Mouse (Mus musculus): Measurements from ENCODE around the gene AC129217.1. TPM values are rescaled to one million over a fixed set of nuclear protein-coding genes. Genes with fewer than 3 reads are reported as not detected.

The AC129217.1 gene
- polyA plus RNA-seq, 1 experiment from 2014 or later, result not detected

DNA sequence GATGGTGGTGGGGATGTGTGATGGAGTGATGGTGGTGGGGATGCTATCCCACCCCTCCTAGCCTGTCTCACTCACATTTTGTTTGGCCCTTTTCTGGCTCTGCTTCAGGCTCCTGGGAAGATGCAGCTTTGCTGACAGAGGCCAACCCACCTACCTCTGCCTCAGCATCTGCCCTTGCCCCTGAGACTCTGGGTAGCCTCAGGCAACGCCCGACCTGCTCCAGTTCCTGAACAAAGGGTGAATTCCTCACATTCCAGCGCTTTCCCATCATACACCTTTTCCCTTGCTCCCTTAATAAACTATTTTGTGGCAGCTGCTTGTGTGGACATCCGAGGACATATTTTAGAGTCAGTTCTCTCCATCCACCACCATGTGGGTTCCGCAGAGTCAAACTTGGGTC lies 18.8 kb downstream of the AC129217.1 start:
- Histone ChIP-seq H3K4me1 (replicated peaks; ENCODE audit: control insufficient read depth, insufficient read depth, low read length) (peaks cover 7% of the 10 kb centered on the region; the same call in 1 of the 2 replicates), H3K27ac (ENCODE audit: low read depth) (no peak overlapping the region), H3K9me3 (ENCODE audit: control insufficient read depth, low read length) (no peaks in the 10 kb centered on the region), H3K36me3 (ENCODE audit: control insufficient read depth, insufficient read depth, low read length) (peaks cover 22% of the 10 kb centered on the region), H3K4me3 (ENCODE audit: low read depth, low read length) (no peak overlapping the region), H3K4me2 (ENCODE audit: low read length) (no peak overlapping the region), H3K27me3 (replicated peaks; ENCODE audit: control insufficient read depth, insufficient read depth, low read length) (no peaks in the 10 kb centered on the region), H3K9ac (ENCODE audit: low read length) (no peak overlapping the region)
- DNase-seq (ENCODE audit: low spot score) (no peak), ATAC-seq (replicated peaks; ENCODE audit: low FRiP score, low TSS enrichment, low read depth) (no peak)
- 65% methylated on average over 5 of the region's 5 CpGs for WGBS

DNA sequence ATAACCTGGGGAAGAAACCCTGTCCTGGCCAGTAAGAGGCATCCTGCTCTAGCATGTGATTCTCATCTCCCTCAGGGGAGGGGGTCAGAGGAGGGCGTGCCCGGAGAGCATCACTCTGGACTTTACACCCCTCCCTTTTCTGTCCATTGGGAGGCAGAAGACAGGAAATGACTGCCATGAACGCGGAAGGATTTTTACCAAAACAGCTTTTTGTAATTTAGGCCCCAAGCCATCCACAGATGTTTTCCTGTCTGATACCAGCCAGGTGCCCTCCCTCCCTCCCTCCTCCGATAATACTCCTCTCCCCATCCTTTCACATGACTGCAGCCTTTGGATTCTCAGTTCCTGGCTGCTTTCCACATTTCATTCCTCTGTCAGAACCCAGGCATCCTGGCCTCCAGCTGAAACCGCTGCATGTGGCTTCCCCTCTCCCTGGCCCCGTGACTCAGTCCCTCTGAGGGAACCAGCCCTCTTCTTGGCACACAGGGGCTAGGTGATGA lies 20.9 kb downstream of the AC129217.1 start, which contains the start of gene Lrrn4cl:
Gene Lrrn4cl (plus strand): TSS at position 367 of the 500 bp plus-strand sequence.
- no peaks in the 10 kb centered on the region for H3K27me3 ChIP-seq (replicated peaks; ENCODE audit: control insufficient read depth, insufficient read depth, low read length)
- peak within 1 kb of the TSS; percentile 10; the same call in 1 of the 2 replicates for H3K9ac ChIP-seq (ENCODE audit: low read length)
- peak; percentile 69 for ATAC-seq (replicated peaks; ENCODE audit: low FRiP score, low TSS enrichment, low read depth)
- peak within 1 kb of the TSS; percentile 33 for H3K4me2 ChIP-seq (ENCODE audit: low read length)
- peak; percentile 71 for DNase-seq (ENCODE audit: low spot score)
- H3K36me3 ChIP-seq (ENCODE audit: control insufficient read depth, insufficient read depth, low read length), result peaks cover 22% of the 10 kb centered on the region
- no peaks in the 10 kb centered on the region for H3K9me3 ChIP-seq (ENCODE audit: control insufficient read depth, low read length)
- WGBS, result 25% methylated on average over 7 of the region's 7 CpGs
- peaks cover 7% of the 10 kb centered on the region; the same call in 1 of the 2 replicates for H3K4me1 ChIP-seq (replicated peaks; ENCODE audit: control insufficient read depth, insufficient read depth, low read length)
- H3K4me3 ChIP-seq (ENCODE audit: low read depth, low read length), result peak within 1 kb of the TSS; percentile 6; the same call in 1 of the 2 replicates
- H3K27ac ChIP-seq (ENCODE audit: low read depth), result peak within 1 kb of the TSS; percentile 59

DNA sequence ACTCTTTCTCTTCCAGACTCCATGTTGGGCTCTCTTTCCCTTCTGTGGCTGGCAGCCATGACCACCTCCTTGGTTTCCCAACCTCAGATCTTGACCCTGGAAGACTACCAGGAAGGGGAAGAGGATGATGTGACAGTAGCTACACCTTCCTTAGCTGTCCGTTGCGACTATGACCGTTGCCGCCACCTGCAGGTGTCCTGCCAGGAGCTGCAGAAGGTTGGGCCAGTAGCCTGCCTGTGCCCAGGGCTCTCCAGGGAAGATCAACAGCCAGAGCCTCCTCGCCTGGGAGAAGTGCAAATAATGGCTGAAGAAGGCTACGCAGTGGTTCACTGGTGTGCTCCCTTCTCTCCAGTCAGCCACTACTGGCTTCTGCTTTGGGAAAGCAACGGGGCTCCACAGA lies 22.1 kb downstream of the AC129217.1 start:
- Histone ChIP-seq H3K4me1 (replicated peaks; ENCODE audit: control insufficient read depth, insufficient read depth, low read length) (peaks cover 7% of the 10 kb centered on the region; the same call in 1 of the 2 replicates), H3K27me3 (replicated peaks; ENCODE audit: control insufficient read depth, insufficient read depth, low read length) (no peaks in the 10 kb centered on the region; the same call in 1 of the 2 replicates), H3K9me3 (ENCODE audit: control insufficient read depth, low read length) (no peaks in the 10 kb centered on the region), H3K36me3 (ENCODE audit: control insufficient read depth, insufficient read depth, low read length) (peaks cover 14% of the 10 kb centered on the region), H3K4me2 (ENCODE audit: low read length) (no peak overlapping the region), H3K4me3 (ENCODE audit: low read depth, low read length) (no peak overlapping the region), H3K9ac (ENCODE audit: low read length) (no peak overlapping the region), H3K27ac (ENCODE audit: low read depth) (no peak overlapping the region)
- ATAC-seq (replicated peaks; ENCODE audit: low FRiP score, low TSS enrichment, low read depth), result no peak
- no peak for DNase-seq (ENCODE audit: low spot score)
- 51% methylated on average over 7 of the region's 7 CpGs for WGBS

DNA sequence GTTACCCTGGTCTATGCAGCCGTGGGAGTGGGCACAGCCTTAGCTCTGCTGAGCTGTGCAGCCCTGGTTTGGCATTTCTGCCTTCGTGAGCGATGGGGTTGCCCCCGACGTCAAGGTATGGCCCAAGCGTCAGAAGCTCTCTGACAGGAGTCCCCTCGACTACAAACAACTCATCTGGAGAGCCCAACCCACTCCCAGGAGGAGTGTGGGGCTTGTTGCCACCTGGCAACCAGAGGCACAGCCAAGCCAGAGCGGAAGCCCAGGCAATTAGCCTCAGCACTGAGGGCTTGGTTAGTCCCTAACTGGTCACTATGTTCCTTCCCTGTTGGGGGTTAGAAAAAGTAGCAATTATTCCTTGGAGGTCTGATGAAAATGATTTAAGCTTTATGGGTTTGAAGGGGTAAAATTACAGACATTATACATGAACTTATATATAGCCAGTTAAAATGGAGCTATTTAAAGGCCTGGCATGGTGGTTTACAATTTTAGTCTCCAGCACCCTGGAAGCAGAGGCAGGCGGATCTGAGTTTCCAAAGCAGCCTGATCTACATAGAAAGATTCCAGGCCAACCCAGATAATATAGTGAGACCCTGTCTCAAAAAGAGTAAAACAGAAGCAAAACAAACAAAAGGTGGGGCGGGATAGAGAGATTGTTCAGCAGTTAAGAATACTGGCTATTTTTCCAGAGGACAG lies 22.8 kb downstream of the AC129217.1 start:
- ATAC-seq (replicated peaks; ENCODE audit: low FRiP score, low TSS enrichment, low read depth) (no peak), DNase-seq (ENCODE audit: low spot score) (no peak)
- no peak overlapping the region for H3K9ac ChIP-seq (ENCODE audit: low read length)
- no peak overlapping the region for H3K4me2 ChIP-seq (ENCODE audit: low read length)
- H3K36me3 ChIP-seq (ENCODE audit: control insufficient read depth, insufficient read depth, low read length), result peaks cover 6% of the 10 kb centered on the region; the same call in 1 of the 2 replicates
- H3K9me3 ChIP-seq (ENCODE audit: control insufficient read depth, low read length), result no peaks in the 10 kb centered on the region
- peaks cover 7% of the 10 kb centered on the region; the same call in 1 of the 2 replicates for H3K4me1 ChIP-seq (replicated peaks; ENCODE audit: control insufficient read depth, insufficient read depth, low read length)
- no peak overlapping the region for H3K4me3 ChIP-seq (ENCODE audit: low read depth, low read length)
- H3K27me3 ChIP-seq (replicated peaks; ENCODE audit: control insufficient read depth, insufficient read depth, low read length), result no peaks in the 10 kb centered on the region; the same call in 1 of the 2 replicates
- 57% methylated on average over 10 of the region's 10 CpGs for WGBS
- H3K27ac ChIP-seq (ENCODE audit: low read depth), result no peak overlapping the region

DNA sequence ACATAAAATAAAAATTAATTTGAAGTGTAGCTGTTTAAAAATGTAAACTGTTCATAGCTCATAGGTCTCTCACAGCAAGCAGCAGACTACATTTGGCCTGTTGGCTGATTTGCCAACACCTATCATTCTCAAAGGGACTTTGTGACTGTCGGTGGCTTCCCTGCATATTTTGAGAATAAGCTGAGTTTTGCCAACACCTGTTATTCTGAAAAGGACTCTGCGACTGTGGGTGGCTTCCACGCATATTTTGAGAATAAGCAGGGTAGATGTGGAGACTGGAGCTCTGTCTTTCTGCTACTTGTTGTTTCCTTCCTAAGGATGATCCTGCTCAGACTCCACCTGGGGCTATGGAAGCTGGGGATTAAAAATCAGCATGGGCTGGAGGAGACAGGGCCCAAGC lies 23.5 kb downstream of the AC129217.1 start:
- no peak overlapping the region for H3K27ac ChIP-seq (ENCODE audit: low read depth)

DNA sequence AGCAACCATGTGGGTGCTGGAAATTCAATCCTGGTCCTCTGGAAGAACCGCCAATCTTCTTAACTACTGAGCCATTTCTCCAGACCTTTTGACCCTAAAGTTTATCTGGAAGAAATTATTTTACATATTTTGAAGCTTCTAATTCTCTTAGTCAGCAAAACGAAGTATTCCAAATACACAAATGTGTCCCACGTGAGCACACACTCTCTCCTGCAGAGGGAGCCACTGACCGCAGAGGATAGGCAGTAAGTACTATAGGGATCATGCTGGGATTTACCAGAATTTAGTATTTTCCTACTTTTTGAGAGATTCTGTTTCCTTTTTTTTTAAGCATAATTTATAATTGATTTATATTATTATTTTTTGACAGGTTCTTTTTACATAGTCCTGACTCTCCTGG lies 28.1 kb downstream of the AC129217.1 start:
- H3K4me2 ChIP-seq (ENCODE audit: low read length), result no peak overlapping the region
- no peak overlapping the region for H3K9ac ChIP-seq (ENCODE audit: low read length)
- H3K4me1 ChIP-seq (replicated peaks; ENCODE audit: control insufficient read depth, insufficient read depth, low read length), result no peaks in the 10 kb centered on the region
- H3K27ac ChIP-seq (ENCODE audit: low read depth), result no peak overlapping the region
- H3K27me3 ChIP-seq (replicated peaks; ENCODE audit: control insufficient read depth, insufficient read depth, low read length), result no peaks in the 10 kb centered on the region; the same call in 1 of the 2 replicates
- ATAC-seq (replicated peaks; ENCODE audit: low FRiP score, low TSS enrichment, low read depth) (peak; percentile 71; the same call in 1 of the 2 replicates), DNase-seq (ENCODE audit: low spot score) (no peak)
- H3K36me3 ChIP-seq (ENCODE audit: control insufficient read depth, insufficient read depth, low read length), result no peaks in the 10 kb centered on the region
- WGBS, result 42% methylated on average over 4 of the region's 4 CpGs
- no peaks in the 10 kb centered on the region for H3K9me3 ChIP-seq (ENCODE audit: control insufficient read depth, low read length)
- H3K4me3 ChIP-seq (ENCODE audit: low read depth, low read length), result no peak overlapping the region

More for the DNA sequence above, 23.5 kb downstream of the AC129217.1 start:
- WGBS, result 88% methylated on average over 3 of the region's 3 CpGs
- no peak for DNase-seq (ENCODE audit: low spot score)
- no peak for ATAC-seq (replicated peaks; ENCODE audit: low FRiP score, low TSS enrichment, low read depth)
- peaks cover 5% of the 10 kb centered on the region; the same call in 1 of the 2 replicates for H3K36me3 ChIP-seq (ENCODE audit: control insufficient read depth, insufficient read depth, low read length)
- no peaks in the 10 kb centered on the region; the same call in 1 of the 2 replicates for H3K27me3 ChIP-seq (replicated peaks; ENCODE audit: control insufficient read depth, insufficient read depth, low read length)
- peaks cover 7% of the 10 kb centered on the region; the same call in 1 of the 2 replicates for H3K4me1 ChIP-seq (replicated peaks; ENCODE audit: control insufficient read depth, insufficient read depth, low read length)
- H3K9ac ChIP-seq (ENCODE audit: low read length), result no peak overlapping the region
- H3K4me3 ChIP-seq (ENCODE audit: low read depth, low read length), result no peak overlapping the region
- H3K9me3 ChIP-seq (ENCODE audit: control insufficient read depth, low read length), result no peaks in the 10 kb centered on the region
- H3K4me2 ChIP-seq (ENCODE audit: low read length), result no peak overlapping the region

DNA sequence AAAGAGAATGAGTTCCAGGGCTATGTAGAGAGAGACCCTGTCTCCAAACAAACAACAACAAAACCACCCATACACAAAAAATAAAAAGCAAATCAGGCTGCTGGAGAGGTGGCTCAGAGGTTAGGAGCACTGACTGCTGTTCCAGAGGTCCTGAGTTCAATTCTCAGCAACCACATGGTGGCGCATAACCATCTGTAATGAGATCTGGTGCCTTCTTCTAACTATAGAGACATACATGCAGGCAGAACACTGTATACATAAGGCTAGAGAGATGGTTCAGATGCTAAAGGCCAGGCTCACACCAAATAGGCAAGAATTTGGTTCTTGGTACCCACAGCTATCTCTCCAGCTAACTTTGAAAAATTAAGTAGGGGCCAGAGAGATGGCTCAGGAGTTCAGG lies 29.4 kb downstream of the AC129217.1 start:
- H3K4me1 ChIP-seq (replicated peaks; ENCODE audit: control insufficient read depth, insufficient read depth, low read length), result no peaks in the 10 kb centered on the region
- no peak overlapping the region for H3K4me3 ChIP-seq (ENCODE audit: low read depth, low read length)
- no peaks in the 10 kb centered on the region for H3K9me3 ChIP-seq (ENCODE audit: control insufficient read depth, low read length)
- H3K4me2 ChIP-seq (ENCODE audit: low read length), result no peak overlapping the region
- no peak for DNase-seq (ENCODE audit: low spot score)
- no peak for ATAC-seq (replicated peaks; ENCODE audit: low FRiP score, low TSS enrichment, low read depth)
- no peak overlapping the region for H3K9ac ChIP-seq (ENCODE audit: low read length)
- WGBS, result 17% methylated on average over 1 of the region's 1 CpGs
- no peaks in the 10 kb centered on the region; the same call in 1 of the 2 replicates for H3K27me3 ChIP-seq (replicated peaks; ENCODE audit: control insufficient read depth, insufficient read depth, low read length)
- no peaks in the 10 kb centered on the region for H3K36me3 ChIP-seq (ENCODE audit: control insufficient read depth, insufficient read depth, low read length)
- no peak overlapping the region for H3K27ac ChIP-seq (ENCODE audit: low read depth)

DNA sequence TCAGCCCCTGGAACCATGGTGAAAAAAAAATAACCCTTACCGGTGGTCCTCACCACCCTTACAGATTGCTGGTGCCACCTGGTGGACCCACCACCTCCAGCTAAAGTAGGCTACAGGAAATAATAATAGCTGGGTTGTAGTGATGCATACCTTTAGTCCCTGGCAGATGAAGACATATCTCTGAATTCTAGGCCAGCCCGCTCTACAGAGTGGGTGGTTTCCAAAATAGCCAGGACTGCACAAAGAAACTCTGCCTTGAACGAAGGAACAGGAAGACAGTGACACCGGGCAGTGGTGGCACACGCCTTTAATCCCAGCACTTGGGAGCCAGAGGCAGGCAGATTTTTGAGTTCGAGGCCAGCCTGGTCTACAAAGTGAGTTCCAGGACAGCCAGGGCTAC lies 34.7 kb downstream of the AC129217.1 start:
- Histone ChIP-seq H3K4me3 (ENCODE audit: low read depth, low read length) (no peak overlapping the region), H3K27me3 (replicated peaks; ENCODE audit: control insufficient read depth, insufficient read depth, low read length) (no peaks in the 10 kb centered on the region), H3K4me1 (replicated peaks; ENCODE audit: control insufficient read depth, insufficient read depth, low read length) (no peaks in the 10 kb centered on the region), H3K9me3 (ENCODE audit: control insufficient read depth, low read length) (no peaks in the 10 kb centered on the region), H3K4me2 (ENCODE audit: low read length) (no peak overlapping the region), H3K27ac (ENCODE audit: low read depth) (no peak overlapping the region), H3K9ac (ENCODE audit: low read length) (no peak overlapping the region), H3K36me3 (ENCODE audit: control insufficient read depth, insufficient read depth, low read length) (no peaks in the 10 kb centered on the region)
- no peak for DNase-seq (ENCODE audit: low spot score)
- 85% methylated on average over 6 of the region's 6 CpGs for WGBS
- no peak for ATAC-seq (replicated peaks; ENCODE audit: low FRiP score, low TSS enrichment, low read depth)

Measured in intestine, embryonic 14.5 days (tissue).